Mouse (Mus musculus) olfactory bulb, adult 2 months (tissue): ENCODE data around the gene B4galnt2.

ENCODE experiments used
- CTCF ChIP-seq: fragments of 200-500 bp; IDR thresholded peaks from 2 replicates; pipeline ENCODE4 v1.5.1; 2012; ENCODE audit warnings: low read depth, mild to moderate bottlenecking, low read length, moderate library complexity; ENCODE audit not compliant: insufficient read depth
- POLR2A ChIP-seq: fragments of 200-500 bp; IDR thresholded peaks from 2 replicates; pipeline ENCODE4 v1.6.1; 2012; ENCODE audit warnings: mild to moderate bottlenecking, low read depth, low read length, moderate library complexity; ENCODE audit not compliant: insufficient read depth

DNA sequence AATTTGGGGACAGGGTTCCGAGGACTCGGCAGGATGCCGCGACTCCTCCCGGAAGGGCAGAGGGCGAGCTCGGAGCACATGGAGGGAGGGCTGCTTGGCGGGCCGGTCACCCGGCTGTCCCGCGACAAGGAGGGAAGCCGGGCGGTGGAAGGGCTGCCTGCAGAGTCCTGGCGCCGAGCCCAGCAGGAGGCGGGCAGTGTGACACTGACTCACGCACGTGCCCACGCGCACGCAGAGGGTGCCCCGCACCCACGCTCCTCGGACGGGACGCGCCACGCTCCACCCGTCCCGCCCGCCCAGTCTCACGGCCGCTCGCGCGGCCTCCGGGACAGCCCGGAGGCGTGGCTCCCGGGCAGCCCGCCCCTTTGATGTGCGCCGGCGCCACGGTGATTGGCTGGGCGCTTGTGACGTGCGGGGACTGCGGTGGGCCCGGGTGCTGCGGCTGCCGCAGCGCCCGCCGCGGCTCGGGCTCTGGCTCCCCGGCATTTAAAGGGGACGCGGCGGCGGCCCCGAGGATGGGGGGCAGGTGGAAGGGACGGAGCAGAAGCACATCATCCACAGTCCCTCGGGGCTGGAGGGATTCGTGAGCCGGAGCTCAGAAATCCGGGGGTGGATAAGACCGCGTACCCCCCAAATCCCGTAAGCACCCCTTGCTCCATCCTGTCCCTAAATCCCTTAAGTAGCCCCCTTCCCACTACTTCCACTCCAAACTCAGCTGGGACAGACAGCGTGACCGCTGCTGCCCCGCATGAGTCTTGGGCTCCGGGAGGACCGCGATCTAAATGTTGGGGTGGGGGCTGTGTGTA, 90.4 kb downstream of the B4galnt2 start, which contains the start of gene Phospho1:
- TF ChIP-seq CTCF (no peak), POLR2A (peak; percentile 75)
